Mouse (Mus musculus) induced T-regulatory cell, adult 2 months (primary cell): ENCODE results near the gene Wdr27.

Source experiments
- DNase-seq: peaks from one replicate; pipeline ENCODE4 v3.0.0-alpha.2; 2012; ENCODE audit warnings: low read depth

The Wdr27 gene

GRCm38 (mm10) chr17:14817975-14818374, 125.0 kb downstream of the Wdr27 start:
- DNase-seq: no peak

- DNase-seq: no peak
Measured at GRCm38 (mm10) chr17:14816107-14816506, 126.9 kb downstream of the Wdr27 start.

GRCm38 (mm10) chr17:14815304-14815703, 127.7 kb downstream of the Wdr27 start:
- DNase-seq: no peak

GRCm38 (mm10) chr17:14812631-14813030, 130.3 kb downstream of the Wdr27 start:
- no peak for DNase-seq

GRCm38 (mm10) chr17:14812033-14812432, 130.9 kb downstream of the Wdr27 start:
- no peak for DNase-seq

GRCm38 (mm10) chr17:14806808-14807207, 136.2 kb downstream of the Wdr27 start:
- no peak for DNase-seq

GRCm38 (mm10) chr17:14799243-14799642, 143.7 kb downstream of the Wdr27 start:
- no peak for DNase-seq

- DNase-seq: no peak
Measured at GRCm38 (mm10) chr17:14795074-14795473, 147.9 kb downstream of the Wdr27 start.

GRCm38 (mm10) chr17:14779356-14779755, 163.6 kb downstream of the Wdr27 start:
- DNase-seq: no peak

GRCm38 (mm10) chr17:14771339-14771738, 171.6 kb downstream of the Wdr27 start:
- DNase-seq: no peak

- no peak for DNase-seq
Measured at GRCm38 (mm10) chr17:14770377-14770776, 172.6 kb downstream of the Wdr27 start.
